Mouse (Mus musculus) neural tube, embryonic 13.5 days (tissue): ENCODE results near the gene Igf2bp1. TPM values are rescaled to one million over a fixed set of nuclear protein-coding genes. Genes with fewer than 3 reads are reported as not detected.
A peak's percentile ranks its signal among the peaks of the same experiment; 100 is the strongest.

ENCODE experiments used
- ATAC-seq: fragments of 200-750 bp; cut with Nextera tagmentation; 2 replicates; pipeline ENCODE4 v1.8.0; 2017; ENCODE audit warnings: low read depth, mild to moderate bottlenecking, moderate TSS enrichment, moderate library complexity
- H3K27ac ChIP-seq: fragments of 300-500 bp; sonication (generic); replicated peaks from 2 replicates; pipeline ENCODE4 v1.5.1; 2015; ENCODE audit warnings: moderate library complexity, mild to moderate bottlenecking, inconsistent platforms
- H3K27me3 ChIP-seq: fragments of 300-500 bp; sonication (generic); 2 replicates; pipeline ENCODE4 v1.6.1; 2015; ENCODE audit warnings: mild to moderate bottlenecking, inconsistent platforms
- H3K36me3 ChIP-seq: fragments of 300-500 bp; sonication (generic); 2 replicates; pipeline ENCODE4 v1.6.1; 2015; ENCODE audit warnings: mild to moderate bottlenecking, inconsistent platforms
- H3K4me1 ChIP-seq: fragments of 300-500 bp; sonication (generic); replicated peaks from 2 replicates; pipeline ENCODE4 v1.6.1; 2015; ENCODE audit warnings: inconsistent platforms
- H3K4me2 ChIP-seq: fragments of 300-500 bp; sonication (generic); 2 replicates; pipeline ENCODE4 v1.6.1; 2015; ENCODE audit warnings: inconsistent platforms, mild to moderate bottlenecking, moderate library complexity
- H3K4me3 ChIP-seq: fragments of 300-500 bp; sonication (generic); 2 replicates; pipeline ENCODE4 v1.5.1; 2015; ENCODE audit warnings: mild to moderate bottlenecking, inconsistent platforms
- H3K9ac ChIP-seq: fragments of 300-500 bp; sonication (generic); 2 replicates; pipeline ENCODE4 v1.6.1; 2015; ENCODE audit warnings: moderate library complexity, mild to moderate bottlenecking, inconsistent platforms
- H3K9me3 ChIP-seq: fragments of 300-500 bp; sonication (generic); 2 replicates; pipeline ENCODE4 v1.6.1; 2016; ENCODE audit warnings: inconsistent platforms
- WGBS: fragments of 180-500 bp; shearing (Covaris S2); methylation state at CpG from one replicate; pipeline ENCODE4 v1.1.7; 2015; 5-methylcytosine and 5-hydroxymethylcytosine counted together
- microRNA-seq: library from miRNA; unstranded; fragments of <30 nt; microRNA quantifications from one replicate; pipeline ENCODE4, GENCODE M21; 2016
- polyA plus RNA-seq: library from polyadenylated mRNA; unstranded; fragments of >200 nt; fragmentation: Nextera tagmentation; extraction: Ambion mirVana; gene quantifications from 2 replicates; pipeline ENCODE4 v1.2.1, GENCODE M21; 2015

The Igf2bp1 gene
- polyA plus RNA-seq, 1 experiment from 2014 or later, result 16.7 TPM

GRCm38 (mm10) chr11:95913959-95914566 lies 91.7 kb downstream of the Igf2bp1 start:
- H3K4me2 ChIP-seq, result peak overlapping the region; percentile 39
- H3K36me3 ChIP-seq, result no peaks in the 10 kb centered on the region
- no peak overlapping the region for H3K9ac ChIP-seq
- peaks cover 93% of the 10 kb centered on the region for H3K27me3 ChIP-seq
- no peak overlapping the region for H3K27ac ChIP-seq
- WGBS, result 3% methylated on average over 14 of the region's 14 CpGs
- peaks cover 18% of the 10 kb centered on the region for H3K4me1 ChIP-seq
- no peak for ATAC-seq
- H3K9me3 ChIP-seq, result no peaks in the 10 kb centered on the region
- H3K4me3 ChIP-seq, result peak overlapping the region; percentile 17

- H3K4me3 ChIP-seq, result no peak overlapping the region
- no peak overlapping the region for H3K27ac ChIP-seq
- peaks cover 18% of the 10 kb centered on the region for H3K4me1 ChIP-seq
- no peaks in the 10 kb centered on the region for H3K9me3 ChIP-seq
- WGBS, result 18% methylated on average over 6 of the region's 7 CpGs
- peaks cover 69% of the 10 kb centered on the region for H3K27me3 ChIP-seq
- H3K4me2 ChIP-seq, result no peak overlapping the region
- H3K9ac ChIP-seq, result no peak overlapping the region
- H3K36me3 ChIP-seq, result no peaks in the 10 kb centered on the region
- ATAC-seq, result no peak
Observed at GRCm38 (mm10) chr11:95911579-95911978, 94.2 kb downstream of the Igf2bp1 start.

GRCm38 (mm10) chr11:95907805-95908524 lies 97.8 kb downstream of the Igf2bp1 start:
- Histone ChIP-seq H3K9ac (no peak overlapping the region), H3K9me3 (no peaks in the 10 kb centered on the region), H3K4me3 (no peak overlapping the region), H3K27me3 (peaks cover 33% of the 10 kb centered on the region), H3K4me1 (no peaks in the 10 kb centered on the region), H3K4me2 (no peak overlapping the region), H3K36me3 (no peaks in the 10 kb centered on the region), H3K27ac (no peak overlapping the region)
- no peak for ATAC-seq
- 89% methylated on average over 5 of the region's 5 CpGs for WGBS

Small RNA genes within 50 kb of the gene (microRNA-seq; reads per million reads assigned to microRNA genes)
- gene Mir3063, result 0.74 reads per million

Other genes starting within 250 kb of the Igf2bp1 start
- gene Phospho1, start 181.4 kb downstream of the Igf2bp1 start, polyA plus RNA-seq, result not detected in 2 replicates
- gene Gngt2, start 168.7 kb downstream of the Igf2bp1 start, polyA plus RNA-seq, result 3.2 and 4.6 TPM in 2 replicates
- gene Abi3, start 163.5 kb downstream of the Igf2bp1 start, polyA plus RNA-seq, result 2.5 and 2.6 TPM in 2 replicates
- gene B4galnt2, start 91.0 kb downstream of the Igf2bp1 start, polyA plus RNA-seq, result not detected in 2 replicates
- not detected in 2 replicates for gene Gip, start 18.6 kb upstream of the Igf2bp1 start, polyA plus RNA-seq
- 129 TPM in 2 replicates for gene Snf8, start 28.9 kb upstream of the Igf2bp1 start, polyA plus RNA-seq
- 31.5 and 33.0 TPM in 2 replicates for gene Ube2z, start 59.4 kb upstream of the Igf2bp1 start, polyA plus RNA-seq
- gene Atp5g1, start 69.7 kb upstream of the Igf2bp1 start, polyA plus RNA-seq, result 605 and 642 TPM in 2 replicates
- gene Calcoco2, start 106.0 kb upstream of the Igf2bp1 start, polyA plus RNA-seq, result not detected in 2 replicates
- not detected in 2 replicates for gene Ttll6, start 127.8 kb upstream of the Igf2bp1 start, polyA plus RNA-seq
- gene Hoxb13, start 188.4 kb upstream of the Igf2bp1 start, polyA plus RNA-seq, result 1.7 TPM in 1 of 2 replicates, not detected in the other